Mouse (Mus musculus) hindbrain, embryonic 11.5 days (tissue): ENCODE data around the gene Mtf1. TPM values are rescaled to one million over a fixed set of nuclear protein-coding genes. Genes with fewer than 3 reads are reported as not detected.

Experiments used
- ATAC-seq: fragments of 200-750 bp; cut with Nextera tagmentation; 2 replicates; pipeline ENCODE4 v1.8.0; 2017; ENCODE audit warnings: mild to moderate bottlenecking, moderate TSS enrichment, moderate library complexity; ENCODE audit not compliant: low FRiP score
- DNase-seq: peaks from one replicate; pipeline ENCODE4 v3.0.0-alpha.2; 2015; ENCODE audit warnings: low spot score
- H3K27ac ChIP-seq: fragments of 300-500 bp; sonication (generic); 2 replicates; pipeline ENCODE4 v1.5.1; 2014; ENCODE audit warnings: mild to moderate bottlenecking, low read depth, low read length
- H3K27me3 ChIP-seq: fragments of 300-500 bp; sonication (generic); 2 replicates; pipeline ENCODE4 v1.6.1; 2014; ENCODE audit warnings: mild to moderate bottlenecking, low read length, moderate library complexity, mixed read lengths; ENCODE audit not compliant: control insufficient read depth, insufficient read depth
- H3K36me3 ChIP-seq: fragments of 300-500 bp; sonication (generic); 2 replicates; pipeline ENCODE4 v1.6.1; 2014; ENCODE audit warnings: mild to moderate bottlenecking, low read length, moderate library complexity, mixed read lengths; ENCODE audit not compliant: control insufficient read depth, insufficient read depth
- H3K4me1 ChIP-seq: fragments of 300-500 bp; sonication (generic); replicated peaks from 2 replicates; pipeline ENCODE4 v1.6.1; 2014; ENCODE audit warnings: low read length, mixed read lengths; ENCODE audit not compliant: control insufficient read depth, insufficient read depth
- H3K4me2 ChIP-seq: fragments of 300-500 bp; sonication (generic); replicated peaks from 2 replicates; pipeline ENCODE4 v1.6.1; 2014; ENCODE audit warnings: mild to moderate bottlenecking, low read depth, low read length
- H3K4me3 ChIP-seq: fragments of 300-500 bp; sonication (generic); 2 replicates; pipeline ENCODE4 v1.5.1; 2014; ENCODE audit warnings: low read depth, low read length
- H3K9ac ChIP-seq: fragments of 300-500 bp; sonication (generic); 2 replicates; pipeline ENCODE4 v1.6.1; 2014; ENCODE audit warnings: low read depth, low read length
- H3K9me3 ChIP-seq: fragments of 300-500 bp; sonication (generic); 2 replicates; pipeline ENCODE4 v1.6.1; 2016; ENCODE audit warnings: low read length; ENCODE audit not compliant: control insufficient read depth
- WGBS: fragments of 180-500 bp; shearing (Covaris S2); extraction: QIAGEN DNeasy Blood & Tissue Kit; methylation state at CpG from one replicate; pipeline ENCODE4 v1.1.7; 2014; 5-methylcytosine and 5-hydroxymethylcytosine counted together
- polyA plus RNA-seq: library from polyadenylated mRNA; unstranded; fragments of >200 nt; fragmentation: Nextera tagmentation; extraction: Ambion mirVana; gene quantifications from 2 replicates; pipeline ENCODE4 v1.2.1, GENCODE M21; 2014

Mtf1 gene
- polyA plus RNA-seq, 1 experiment from 2014 or later: 15.1 TPM

DNA sequence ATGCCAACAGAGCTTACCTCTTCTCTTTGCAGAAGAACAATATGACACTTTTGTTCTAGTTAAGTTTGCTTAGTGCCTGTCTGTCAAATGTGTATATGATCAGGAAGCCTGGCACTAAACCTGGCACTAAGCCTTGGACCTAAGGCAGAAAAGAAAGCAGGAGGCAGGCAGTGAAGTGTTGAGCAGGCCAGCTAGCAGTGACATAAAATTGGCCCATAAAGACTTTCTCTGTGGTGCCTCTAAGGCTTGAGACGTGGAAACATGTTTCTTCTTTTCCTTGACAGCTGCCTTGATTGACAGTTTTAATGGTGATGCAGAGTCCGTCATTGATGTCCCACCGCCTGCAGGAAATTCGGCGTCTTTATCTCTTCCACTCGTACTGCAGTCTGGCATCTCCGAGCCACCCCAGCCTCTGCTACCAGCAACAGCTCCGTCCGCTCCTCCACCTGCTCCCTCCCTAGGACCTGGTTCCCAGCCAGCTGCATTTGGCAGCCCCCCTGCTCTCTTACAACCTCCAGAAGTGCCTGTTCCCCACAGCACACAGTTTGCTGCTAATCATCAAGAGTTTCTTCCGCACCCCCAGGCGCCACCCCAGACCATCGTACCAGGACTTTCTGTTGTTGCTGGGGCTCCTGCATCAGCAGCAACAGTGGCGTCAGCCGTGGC is 36.3 kb downstream of the Mtf1 start:
- Histone ChIP-seq H3K27me3 (no peaks in the 10 kb centered on the region), H3K4me3 (no peak overlapping the region), H3K36me3 (0 out of 2 replicates have a peak, but pooled peaks cover under 1% of the 10 kb centered on the region), H3K9ac (no peak overlapping the region), H3K4me1 (no peaks in the 10 kb centered on the region), H3K27ac (no peak overlapping the region), H3K4me2 (no peak overlapping the region), H3K9me3 (no peaks in the 10 kb centered on the region)
- no peak for DNase-seq
- ATAC-seq: no peak
- 94% methylated on average over 14 of the region's 14 CpGs for WGBS

DNA sequence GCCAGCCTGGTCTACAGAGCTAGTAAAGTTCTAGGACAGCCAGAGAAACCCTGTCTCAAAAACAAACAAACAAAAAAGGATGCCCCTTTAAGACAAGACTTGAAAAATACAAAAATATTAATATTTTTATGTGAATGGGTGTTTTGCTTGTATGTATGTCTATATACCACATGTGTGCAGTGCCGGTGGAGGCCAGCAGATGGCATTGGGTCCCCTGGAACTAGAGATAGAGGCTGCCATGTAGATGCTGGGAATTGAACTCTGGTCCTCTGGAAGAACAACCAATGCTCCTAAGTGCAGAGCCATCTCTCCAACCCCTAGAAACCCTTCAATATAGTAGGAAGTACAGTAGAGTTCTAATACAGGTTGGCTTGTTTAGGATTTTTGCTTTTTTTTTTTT is 39.1 kb downstream of the Mtf1 start:
- H3K36me3 ChIP-seq: 0 out of 2 replicates have a peak, but pooled peaks cover 2% of the 10 kb centered on the region
- H3K9ac ChIP-seq: no peak overlapping the region
- 100% methylated on average over 1 of the region's 1 CpGs for WGBS

DNA sequence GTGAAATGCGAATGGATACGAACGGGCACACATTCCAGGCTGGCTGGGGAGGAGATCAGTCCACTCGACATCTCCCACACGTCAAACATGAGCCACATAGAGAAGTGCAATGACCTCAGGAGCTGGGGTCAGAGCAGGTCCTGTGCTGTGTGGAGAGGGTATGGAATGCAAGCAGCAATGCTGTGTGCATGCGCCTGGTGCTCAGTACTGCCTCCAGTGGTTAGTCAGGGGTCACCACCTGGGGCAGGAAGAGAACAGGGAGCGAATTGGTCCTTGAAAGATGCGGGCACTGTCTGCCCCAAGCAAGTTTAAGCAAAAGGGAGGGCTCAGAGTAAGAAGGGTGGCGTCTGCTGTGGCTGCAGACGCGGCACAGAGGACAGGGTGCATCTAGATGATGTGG is 41.6 kb downstream of the Mtf1 start:
- ATAC-seq: 0 out of 2 replicates have a peak, but pooled peaks have one; percentile 33
- Histone ChIP-seq H3K4me2 (no peak overlapping the region), H3K36me3 (0 out of 2 replicates have a peak, but pooled peaks cover 2% of the 10 kb centered on the region), H3K27me3 (no peaks in the 10 kb centered on the region), H3K9ac (no peak overlapping the region), H3K4me3 (no peak overlapping the region), H3K4me1 (0 out of 2 replicates have a peak, but pooled peaks cover 3% of the 10 kb centered on the region), H3K9me3 (no peaks in the 10 kb centered on the region), H3K27ac (no peak overlapping the region)
- peak; percentile 56 for DNase-seq
- 50% methylated on average over 11 of the region's 11 CpGs for WGBS

More for the DNA sequence above, 39.1 kb downstream of the Mtf1 start:
- ATAC-seq (no peak), DNase-seq (no peak)
- Histone ChIP-seq H3K27ac (no peak overlapping the region), H3K27me3 (no peaks in the 10 kb centered on the region), H3K4me2 (no peak overlapping the region), H3K9me3 (no peaks in the 10 kb centered on the region), H3K4me1 (no peaks in the 10 kb centered on the region), H3K4me3 (no peak overlapping the region)

DNA sequence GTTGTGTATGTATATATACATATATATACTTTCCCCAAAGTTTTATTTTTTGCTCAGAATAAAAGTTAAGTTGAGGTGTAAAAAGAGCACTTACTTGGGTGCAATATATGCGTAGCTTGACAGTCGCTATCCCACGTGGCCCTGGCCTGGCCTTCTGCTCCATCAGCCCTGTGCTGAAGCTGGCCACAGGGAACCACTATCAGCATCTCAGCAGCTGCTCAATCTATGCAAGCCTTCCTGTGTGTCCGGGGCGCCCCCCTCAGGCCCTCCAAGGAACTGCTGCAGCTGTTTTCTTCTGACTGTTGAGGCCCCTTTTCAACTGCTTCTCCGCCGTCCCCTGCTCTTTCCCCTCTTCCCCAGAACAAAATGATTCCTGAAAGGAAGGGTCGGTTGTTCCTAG is 45.7 kb downstream of the Mtf1 start:
- H3K9ac ChIP-seq: no peak overlapping the region
- WGBS: 11% methylated on average over 8 of the region's 8 CpGs
- 0 out of 2 replicates have a peak, but pooled peaks cover 2% of the 10 kb centered on the region for H3K36me3 ChIP-seq
- H3K4me2 ChIP-seq: no peak overlapping the region
- H3K9me3 ChIP-seq: no peaks in the 10 kb centered on the region
- DNase-seq (peak; percentile 92), ATAC-seq (no peak)
- no peaks in the 10 kb centered on the region for H3K27me3 ChIP-seq
- H3K27ac ChIP-seq: no peak overlapping the region
- peaks cover 9% of the 10 kb centered on the region for H3K4me1 ChIP-seq
- no peak overlapping the region for H3K4me3 ChIP-seq

DNA sequence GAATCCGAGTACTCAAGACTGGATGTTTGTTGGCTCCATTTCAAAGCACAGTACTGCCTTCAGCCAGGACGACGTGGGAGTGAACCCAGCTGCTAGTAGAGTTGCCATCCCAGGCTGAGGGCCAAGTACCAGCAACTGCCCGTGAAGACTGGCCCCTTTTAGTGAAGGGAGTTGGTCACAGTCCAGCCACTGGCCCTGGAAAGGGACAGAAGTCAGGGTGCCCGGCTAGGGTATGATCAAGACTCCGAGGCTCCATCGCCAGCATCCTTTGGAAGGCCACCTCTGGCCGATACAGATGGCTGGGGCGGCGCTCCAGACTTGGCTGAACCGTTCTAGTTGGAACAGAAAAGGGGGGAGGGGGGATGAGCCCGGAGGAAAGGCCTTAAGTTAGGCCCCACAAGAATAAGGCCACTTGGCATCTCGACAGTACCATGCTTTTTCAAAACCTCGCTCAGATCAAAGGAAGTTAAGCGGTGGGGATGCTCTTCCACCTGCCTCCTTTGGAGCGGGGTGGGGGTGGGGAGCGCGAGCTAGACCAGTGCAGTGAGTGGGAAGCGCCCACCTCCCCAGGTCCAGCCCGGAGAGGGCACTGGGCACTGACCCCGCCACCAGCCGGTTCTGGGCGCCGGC is 47.8 kb downstream of the Mtf1 start:
- Histone ChIP-seq H3K4me3 (peak overlapping the region; percentile 99), H3K36me3 (no peaks in the 10 kb centered on the region), H3K27ac (peak overlapping the region; percentile 94), H3K9me3 (no peaks in the 10 kb centered on the region), H3K4me2 (peak overlapping the region; percentile 92), H3K9ac (peak overlapping the region; percentile 88), H3K4me1 (peaks cover 9% of the 10 kb centered on the region), H3K27me3 (no peaks in the 10 kb centered on the region)
- ATAC-seq (peak; percentile 63), DNase-seq (peak; percentile 60)
- WGBS: 2% methylated on average over 24 of the region's 24 CpGs

DNA sequence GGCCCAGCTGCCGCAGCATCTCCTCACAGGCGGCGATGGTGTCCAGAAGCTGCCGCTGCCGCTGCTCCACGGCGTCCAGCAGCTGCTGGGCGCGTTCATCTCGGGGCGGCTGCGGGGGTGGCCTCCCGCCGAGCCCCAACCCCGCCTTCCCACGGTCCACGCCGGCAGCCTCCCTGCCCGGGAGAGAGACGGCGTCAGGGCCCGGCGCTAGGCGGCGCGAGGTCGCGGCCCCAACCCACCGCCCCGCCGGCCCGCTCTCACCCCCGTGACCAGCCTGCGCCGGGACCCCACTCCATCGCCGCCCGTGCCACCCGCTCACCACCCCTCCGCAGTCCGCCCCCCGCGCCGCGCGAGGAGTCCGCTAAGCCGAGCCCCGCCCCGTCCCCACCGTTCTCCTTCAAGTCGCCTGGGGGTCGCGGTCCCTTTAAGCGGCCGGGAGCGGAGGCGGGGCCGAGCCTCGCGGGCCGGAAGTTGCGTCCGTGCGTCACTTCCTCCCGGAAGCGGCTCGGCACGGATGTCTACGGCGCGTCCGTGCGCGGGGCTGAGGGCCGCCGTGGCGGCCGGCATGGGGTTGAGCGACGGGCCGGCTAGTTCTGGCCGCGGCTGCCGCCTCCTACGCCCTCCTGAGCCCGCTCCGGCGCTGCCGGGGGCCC is 48.5 kb downstream of the Mtf1 start, which contains the start of gene Yrdc:
Gene Yrdc (plus strand): TSS at position 419 of the 653 bp plus-strand sequence.
- no peaks in the 10 kb centered on the region for H3K9me3 ChIP-seq
- peak within 1 kb of the TSS; percentile 88 for H3K9ac ChIP-seq
- ATAC-seq (peak; percentile 95), DNase-seq (peak; percentile 98)
- peak within 1 kb of the TSS; percentile 94 for H3K27ac ChIP-seq
- H3K36me3 ChIP-seq: no peaks in the 10 kb centered on the region
- under 1% methylated on average over 73 of the region's 90 CpGs for WGBS
- peaks cover 9% of the 10 kb centered on the region for H3K4me1 ChIP-seq
- no peaks in the 10 kb centered on the region for H3K27me3 ChIP-seq
- peak within 1 kb of the TSS; percentile 99 for H3K4me3 ChIP-seq
- peak within 1 kb of the TSS; percentile 92 for H3K4me2 ChIP-seq

DNA sequence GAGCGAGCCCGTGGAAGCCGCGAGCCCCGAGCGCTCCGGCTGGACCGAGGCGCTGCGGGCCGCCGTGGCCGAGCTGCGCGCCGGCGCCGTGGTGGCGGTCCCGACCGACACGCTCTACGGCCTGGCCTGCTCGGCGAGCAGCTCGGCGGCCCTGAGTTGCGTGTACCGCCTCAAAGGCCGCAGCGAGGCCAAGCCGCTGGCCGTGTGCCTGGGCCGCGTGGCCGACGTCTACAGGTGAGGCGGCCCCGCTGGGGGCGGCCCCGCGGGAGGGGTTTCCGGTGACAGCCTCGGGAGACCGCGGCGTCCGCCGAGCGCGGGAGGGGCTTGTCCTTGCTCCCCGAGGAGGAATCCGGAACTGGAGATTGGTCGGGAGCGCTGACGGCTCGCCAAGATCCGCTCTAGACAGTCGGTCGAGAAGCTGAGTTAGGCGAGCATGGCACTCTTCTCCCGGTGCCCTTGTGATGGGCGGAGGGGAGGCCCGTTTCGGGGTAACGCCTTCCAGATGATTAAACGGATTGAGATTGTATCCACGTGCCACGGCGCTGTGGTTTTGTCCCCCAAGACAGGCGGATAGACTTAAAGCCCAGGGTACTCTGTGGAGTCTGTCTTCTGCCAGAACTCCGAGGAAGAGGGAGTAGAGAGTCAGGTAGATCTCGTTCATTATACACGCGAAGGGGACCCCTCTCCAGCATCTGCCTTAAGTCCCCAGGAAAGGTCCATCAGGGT is 49.2 kb downstream of the Mtf1 start, which contains the start of gene 1110065P20Rik:
Gene 1110065P20Rik (minus strand): TSS at position 264 of the 726 bp plus-strand sequence.
- no peaks in the 10 kb centered on the region for H3K9me3 ChIP-seq
- peaks cover 9% of the 10 kb centered on the region for H3K4me1 ChIP-seq
- WGBS: under 1% methylated on average over 69 of the region's 75 CpGs
- peak; percentile 56 for DNase-seq
- peak within 1 kb of the TSS; percentile 88 for H3K9ac ChIP-seq
- peak; percentile 64 for ATAC-seq
- H3K36me3 ChIP-seq: no peaks in the 10 kb centered on the region
- H3K4me2 ChIP-seq: peak within 1 kb of the TSS; percentile 92
- peak within 1 kb of the TSS; percentile 94 for H3K27ac ChIP-seq
- H3K4me3 ChIP-seq: peak within 1 kb of the TSS; percentile 99
- H3K27me3 ChIP-seq: no peaks in the 10 kb centered on the region

DNA sequence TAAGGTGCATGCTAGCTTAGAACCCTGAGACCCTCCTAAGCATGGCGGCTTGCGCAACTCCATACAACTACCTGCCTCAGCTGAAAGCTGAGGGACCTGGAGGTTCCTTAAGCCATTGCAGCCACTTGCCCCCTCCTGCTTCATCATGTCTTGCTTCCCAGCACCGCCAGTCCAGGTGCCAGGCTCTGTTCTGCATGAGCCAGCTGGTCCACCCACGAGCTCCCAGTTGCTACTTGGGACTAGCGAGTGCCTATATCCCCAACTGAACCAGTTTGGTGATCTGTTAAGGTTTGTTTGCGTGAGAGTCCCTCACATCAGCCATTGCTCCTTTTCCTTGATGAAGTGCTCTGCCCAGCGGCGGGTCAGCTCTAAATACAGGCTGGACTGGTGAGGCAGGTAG is 54.4 kb downstream of the Mtf1 start:
- DNase-seq: no peak
- 94% methylated on average over 8 of the region's 8 CpGs for WGBS
- Histone ChIP-seq H3K27me3 (no peaks in the 10 kb centered on the region), H3K36me3 (no peaks in the 10 kb centered on the region), H3K27ac (no peak overlapping the region), H3K9ac (no peak overlapping the region), H3K4me2 (no peak overlapping the region), H3K9me3 (no peaks in the 10 kb centered on the region), H3K4me3 (no peak overlapping the region), H3K4me1 (peaks cover 2% of the 10 kb centered on the region)
- no peak for ATAC-seq
